Mouse (Mus musculus) hindbrain, postnatal 0 days (tissue): ENCODE data around the gene Chit1. TPM values are rescaled to one million over a fixed set of nuclear protein-coding genes. Genes with fewer than 3 reads are reported as not detected.
A peak's percentile ranks its signal among the peaks of the same experiment; 100 is the strongest.

Experiments used
- ATAC-seq: fragments of 200-750 bp; cut with Nextera tagmentation; 2 replicates; pipeline ENCODE4 v1.8.0; 2017; ENCODE audit warnings: mild to moderate bottlenecking, moderate TSS enrichment, moderate library complexity
- DNase-seq: peaks from one replicate; pipeline ENCODE4 v3.0.0-alpha.2; 2015; ENCODE audit warnings: low spot score
- H3K27ac ChIP-seq: fragments of 300-500 bp; sonication (generic); 2 replicates; pipeline ENCODE4 v1.5.1; 2014; ENCODE audit warnings: mild to moderate bottlenecking
- H3K27me3 ChIP-seq: fragments of 300-500 bp; sonication (generic); 2 replicates; pipeline ENCODE4 v1.6.1; 2014; ENCODE audit warnings: low read length, mixed read lengths; ENCODE audit not compliant: insufficient read depth
- H3K36me3 ChIP-seq: fragments of 300-500 bp; sonication (generic); 2 replicates; pipeline ENCODE4 v1.6.1; 2014; ENCODE audit warnings: low read length, mixed read lengths; ENCODE audit not compliant: insufficient read depth
- H3K4me1 ChIP-seq: fragments of 300-500 bp; sonication (generic); 2 replicates; pipeline ENCODE4 v1.6.1; 2014; ENCODE audit warnings: antibody characterized with exemption, low read length, mixed read lengths; ENCODE audit not compliant: insufficient read depth
- H3K4me2 ChIP-seq: fragments of 300-500 bp; sonication (generic); 2 replicates; pipeline ENCODE4 v1.6.1; 2014; ENCODE audit warnings: low read depth, mild to moderate bottlenecking, low read length, moderate library complexity, mixed read lengths
- H3K4me3 ChIP-seq: fragments of 300-500 bp; sonication (generic); 2 replicates; pipeline ENCODE4 v1.5.1; 2014; ENCODE audit warnings: low read length
- H3K9ac ChIP-seq: fragments of 300-500 bp; sonication (generic); replicated peaks from 2 replicates; pipeline ENCODE4 v1.6.1; 2014; ENCODE audit warnings: mild to moderate bottlenecking, low read length, moderate library complexity, mixed read lengths
- H3K9me3 ChIP-seq: fragments of 300-500 bp; sonication (generic); 2 replicates; pipeline ENCODE4 v1.6.1; 2016; ENCODE audit warnings: low read length, mixed read lengths
- CTCF ChIP-seq: IDR thresholded peaks from 2 replicates; pipeline ENCODE4 v1.5.1; 2016; ENCODE audit warnings: antibody characterized with exemption, control low read depth, low read depth
- WGBS: fragments of 180-500 bp; shearing (Covaris S2); extraction: QIAGEN DNeasy Blood & Tissue Kit; methylation state at CpG from one replicate; pipeline ENCODE4 v1.1.7; 2014; 5-methylcytosine and 5-hydroxymethylcytosine counted together
- polyA plus RNA-seq: library from polyadenylated mRNA; unstranded; fragments of >200 nt; fragmentation: Nextera tagmentation; extraction: Ambion mirVana; gene quantifications from 2 replicates; pipeline ENCODE4 v1.2.1, GENCODE M21; 2015
- total RNA-seq: library from RNA; depleted of rRNA; stranded (reverse); fragments of >200 nt; gene quantifications from 2 replicates; pipeline ENCODE4 v1.2.3, GENCODE M21; 2014

The Chit1 gene
- total and polyA plus RNA-seq, 2 experiments from 2014 or later = 0.46 TPM; not detected in 1

DNA sequence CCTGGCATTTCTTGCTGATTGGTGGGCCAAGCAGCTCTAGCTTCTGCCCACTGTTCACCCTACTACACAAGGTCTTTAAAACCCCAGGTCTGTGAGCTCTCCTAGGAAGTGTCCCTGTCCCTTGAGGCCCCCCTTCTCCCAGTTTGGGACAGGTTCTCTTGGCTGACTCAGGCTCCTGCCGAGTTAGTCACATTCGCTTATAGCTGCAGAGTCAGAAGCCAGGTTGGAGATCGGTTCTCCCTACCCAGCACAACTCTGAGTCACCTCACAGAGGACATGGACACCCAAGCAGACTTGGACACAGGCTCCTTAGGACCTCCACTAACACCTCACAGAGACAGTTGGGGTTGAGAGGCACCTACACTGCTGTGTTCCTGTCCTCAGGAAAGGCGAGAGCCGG, 80.2 kb downstream of the Chit1 start:
- H3K9ac ChIP-seq = no peak overlapping the region
- H3K27ac ChIP-seq = no peak overlapping the region
- no peak overlapping the region for H3K4me3 ChIP-seq
- 86% methylated on average over 5 of the region's 5 CpGs for WGBS
- DNase-seq (no peak), ATAC-seq (no peak)
- peaks cover 3% of the 10 kb centered on the region; the same call in 1 of the 2 replicates for H3K4me1 ChIP-seq
- H3K36me3 ChIP-seq = no peaks in the 10 kb centered on the region
- H3K9me3 ChIP-seq = no peaks in the 10 kb centered on the region
- H3K4me2 ChIP-seq = no peak overlapping the region
- TF ChIP-seq CTCF = no peak
- H3K27me3 ChIP-seq = no peaks in the 10 kb centered on the region

DNA sequence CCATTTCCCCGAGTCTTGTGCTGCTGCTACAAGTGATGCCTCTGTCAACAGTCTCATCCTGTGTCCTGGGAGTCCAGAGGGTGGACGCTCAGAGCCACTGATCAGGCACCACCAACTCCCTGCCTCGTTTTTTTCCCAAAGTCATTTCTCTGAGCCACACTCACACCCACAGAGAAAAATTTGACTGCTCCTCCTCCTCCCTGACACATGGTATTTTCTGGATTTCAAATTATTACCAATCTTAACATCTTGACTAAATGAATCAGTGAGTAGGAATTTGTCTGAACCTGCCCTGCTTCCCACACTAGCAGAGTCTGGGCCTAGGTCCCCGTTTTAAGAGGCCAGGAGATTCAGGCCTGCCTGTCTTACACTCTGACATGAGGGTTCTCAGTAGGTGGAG, 81.0 kb downstream of the Chit1 start:
- H3K4me1 ChIP-seq = peaks cover 3% of the 10 kb centered on the region; the same call in 1 of the 2 replicates
- DNase-seq (no peak), ATAC-seq (no peak)
- 68% methylated on average over 4 of the region's 4 CpGs for WGBS
- no peak overlapping the region for H3K4me2 ChIP-seq
- TF ChIP-seq CTCF = no peak
- no peak overlapping the region for H3K4me3 ChIP-seq
- H3K27me3 ChIP-seq = no peaks in the 10 kb centered on the region
- no peaks in the 10 kb centered on the region for H3K36me3 ChIP-seq
- no peak overlapping the region for H3K27ac ChIP-seq
- no peaks in the 10 kb centered on the region for H3K9me3 ChIP-seq
- H3K9ac ChIP-seq = no peak overlapping the region

DNA sequence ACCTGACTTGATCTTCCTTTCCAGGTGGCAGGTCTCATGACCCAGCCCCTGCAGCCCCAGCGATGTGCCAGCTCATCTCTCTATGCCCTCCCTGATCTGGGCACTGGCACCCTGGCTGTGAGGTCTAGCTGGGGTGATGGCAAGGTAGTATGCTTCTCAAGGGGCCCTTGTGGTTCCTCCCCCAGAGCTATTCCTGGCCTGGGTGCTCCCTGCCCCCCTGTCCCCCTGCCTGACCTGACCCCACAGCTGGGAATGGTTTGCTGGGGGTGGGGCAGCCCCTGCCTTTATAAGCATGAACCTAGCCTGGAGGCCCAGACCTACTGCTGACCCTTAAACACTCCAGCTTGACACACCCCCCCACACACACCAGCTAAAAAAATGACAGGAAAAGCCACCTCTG, 82.1 kb downstream of the Chit1 start, which contains the start of gene Mybph:
TSS of gene Mybph (plus strand) at position 323 of the 400 bp plus-strand sequence.
- DNase-seq (no peak), ATAC-seq (no peak)
- Histone ChIP-seq H3K27me3 (no peaks in the 10 kb centered on the region), H3K4me2 (no peak within 1 kb of the TSS), H3K4me1 (no peaks in the 10 kb centered on the region), H3K9ac (no peak within 1 kb of the TSS), H3K36me3 (no peaks in the 10 kb centered on the region), H3K9me3 (no peaks in the 10 kb centered on the region), H3K27ac (no peak within 1 kb of the TSS), H3K4me3 (no peak within 1 kb of the TSS)
- 79% methylated on average over 1 of the region's 1 CpGs for WGBS
- no peak for TF ChIP-seq CTCF

DNA sequence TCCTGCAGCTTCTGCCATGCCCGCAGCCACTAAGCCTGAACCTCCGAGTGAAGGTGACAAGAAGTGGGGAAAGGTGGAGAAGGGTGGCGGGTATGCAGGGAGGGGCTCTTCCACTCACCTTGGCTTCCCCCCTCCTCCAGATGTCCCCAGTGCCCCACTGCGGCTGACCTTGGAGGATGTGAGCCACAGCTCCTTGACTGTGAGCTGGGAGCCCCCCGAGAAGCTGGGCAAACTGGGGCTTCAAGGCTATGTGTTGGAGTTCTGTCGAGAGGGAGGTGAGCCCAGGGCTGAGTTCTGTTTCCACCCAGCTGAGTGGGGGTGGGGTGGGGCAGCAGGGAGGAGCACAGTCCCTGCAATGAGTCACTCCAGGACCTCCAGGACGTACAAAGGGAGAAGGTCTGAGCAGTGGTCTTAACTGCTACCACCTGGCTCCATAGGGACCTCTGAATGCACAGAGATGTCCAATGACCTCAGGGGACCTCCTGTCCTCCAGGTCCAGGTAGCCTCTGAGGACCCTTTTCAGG, 82.7 kb downstream of the Chit1 start:
- WGBS = 63% methylated on average over 7 of the region's 7 CpGs

DNA sequence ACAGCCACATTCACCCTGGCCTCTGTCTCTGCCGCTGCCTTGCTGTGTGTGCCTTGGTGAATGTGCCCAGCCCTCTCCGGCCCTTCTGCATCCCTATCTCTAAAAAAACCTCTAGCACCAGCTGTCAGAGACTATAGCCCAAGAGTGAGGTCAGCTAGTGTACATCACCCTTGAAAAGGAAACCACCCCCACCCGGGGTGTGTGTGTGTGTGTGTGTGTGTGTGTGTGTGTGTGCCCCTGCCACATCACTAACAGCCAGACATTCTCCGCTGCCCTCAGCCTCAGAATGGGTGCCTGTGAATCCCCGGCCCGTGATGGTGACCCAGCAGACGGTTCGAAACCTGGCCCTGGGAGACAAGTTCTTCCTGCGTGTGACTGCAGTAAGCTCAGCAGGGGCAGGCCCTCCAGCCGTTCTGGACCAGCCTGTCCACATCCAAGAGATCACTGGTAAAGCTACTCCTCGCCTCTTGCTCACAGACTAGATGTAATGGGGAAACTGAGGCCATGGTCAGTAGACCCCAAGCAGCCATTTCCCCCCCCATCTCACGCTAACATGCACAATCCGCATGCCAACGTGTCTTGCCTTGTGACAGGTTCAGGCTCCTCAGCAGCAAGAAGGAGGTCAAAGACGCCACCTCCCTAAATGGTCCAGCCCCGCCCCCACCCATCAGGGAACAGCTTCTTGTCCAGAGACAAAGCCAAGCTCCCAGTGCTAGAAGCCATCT, 83.4 kb downstream of the Chit1 start:
- DNase-seq (no peak), ATAC-seq (no peak)
- no peak overlapping the region for H3K4me2 ChIP-seq
- H3K9me3 ChIP-seq = no peaks in the 10 kb centered on the region
- no peaks in the 10 kb centered on the region for H3K36me3 ChIP-seq
- no peak overlapping the region for H3K4me3 ChIP-seq
- H3K27ac ChIP-seq = no peak overlapping the region
- WGBS = 70% methylated on average over 16 of the region's 16 CpGs
- TF ChIP-seq CTCF = no peak
- no peak overlapping the region for H3K9ac ChIP-seq
- H3K27me3 ChIP-seq = no peaks in the 10 kb centered on the region
- no peaks in the 10 kb centered on the region for H3K4me1 ChIP-seq

More for the DNA sequence above, 82.7 kb downstream of the Chit1 start:
- Histone ChIP-seq H3K9ac (no peak overlapping the region), H3K36me3 (no peaks in the 10 kb centered on the region), H3K4me3 (no peak overlapping the region), H3K4me2 (no peak overlapping the region), H3K9me3 (no peaks in the 10 kb centered on the region), H3K4me1 (no peaks in the 10 kb centered on the region), H3K27ac (no peak overlapping the region), H3K27me3 (no peaks in the 10 kb centered on the region)
- no peak for ATAC-seq
- TF ChIP-seq CTCF = no peak
- DNase-seq = no peak

DNA sequence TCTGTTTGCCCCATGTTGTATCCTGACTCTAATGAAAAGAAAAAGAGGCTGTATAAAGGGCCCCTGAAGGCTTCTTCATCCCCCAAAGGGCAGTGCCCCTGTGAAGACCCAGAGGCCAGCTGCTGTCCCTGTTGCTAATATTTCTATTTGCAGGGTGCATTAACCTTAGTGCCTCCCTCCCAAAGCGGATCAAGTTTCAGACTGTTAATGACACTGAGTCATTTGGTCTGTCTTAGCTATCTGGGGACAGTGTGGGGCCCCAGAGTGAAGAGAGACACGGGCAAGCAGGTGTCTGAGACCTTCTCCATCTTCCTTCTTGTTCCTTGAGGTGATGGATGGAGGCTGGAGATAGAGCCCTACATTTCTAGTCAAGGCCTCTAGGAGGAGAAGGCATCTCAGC, 84.1 kb downstream of the Chit1 start:
- no peaks in the 10 kb centered on the region for H3K4me1 ChIP-seq
- H3K27me3 ChIP-seq = no peaks in the 10 kb centered on the region
- H3K9me3 ChIP-seq = no peaks in the 10 kb centered on the region
- ATAC-seq (no peak), DNase-seq (no peak)
- H3K27ac ChIP-seq = no peak overlapping the region
- H3K4me2 ChIP-seq = no peak overlapping the region
- H3K4me3 ChIP-seq = no peak overlapping the region
- 64% methylated on average over 2 of the region's 2 CpGs for WGBS
- no peak overlapping the region for H3K9ac ChIP-seq
- no peak for TF ChIP-seq CTCF
- no peaks in the 10 kb centered on the region for H3K36me3 ChIP-seq

DNA sequence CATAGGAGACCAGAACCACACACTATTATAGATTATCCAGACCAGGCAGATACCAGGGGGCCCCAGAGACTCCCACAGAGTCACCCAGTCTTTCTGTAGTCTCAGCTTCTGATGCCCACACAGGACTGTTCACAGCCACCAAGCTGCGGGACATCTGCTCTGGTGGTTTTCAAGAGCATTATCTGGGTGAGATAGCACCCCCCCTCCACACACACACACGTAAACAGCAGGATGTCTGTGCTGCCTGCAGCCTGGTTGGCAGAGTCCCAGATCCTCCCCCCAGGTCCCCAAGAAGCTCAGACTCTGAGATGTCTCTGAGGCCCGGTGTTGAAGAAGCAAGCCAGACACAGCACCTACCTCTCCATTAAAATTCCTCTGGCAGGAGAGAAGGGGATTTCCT, 84.5 kb downstream of the Chit1 start:
- no peaks in the 10 kb centered on the region for H3K4me1 ChIP-seq
- DNase-seq (no peak), ATAC-seq (no peak)
- no peaks in the 10 kb centered on the region for H3K9me3 ChIP-seq
- no peak overlapping the region for H3K9ac ChIP-seq
- peak overlapping the region; percentile 34; the same call in 1 of the 2 replicates for H3K27ac ChIP-seq
- H3K4me2 ChIP-seq = no peak overlapping the region
- H3K4me3 ChIP-seq = no peak overlapping the region
- no peaks in the 10 kb centered on the region for H3K27me3 ChIP-seq
- 40% methylated on average over 3 of the region's 3 CpGs for WGBS
- H3K36me3 ChIP-seq = no peaks in the 10 kb centered on the region
- TF ChIP-seq CTCF = no peak
